15 mouse cellular contexts compared by ENCODE assay signal in the genomic region with DNA sequence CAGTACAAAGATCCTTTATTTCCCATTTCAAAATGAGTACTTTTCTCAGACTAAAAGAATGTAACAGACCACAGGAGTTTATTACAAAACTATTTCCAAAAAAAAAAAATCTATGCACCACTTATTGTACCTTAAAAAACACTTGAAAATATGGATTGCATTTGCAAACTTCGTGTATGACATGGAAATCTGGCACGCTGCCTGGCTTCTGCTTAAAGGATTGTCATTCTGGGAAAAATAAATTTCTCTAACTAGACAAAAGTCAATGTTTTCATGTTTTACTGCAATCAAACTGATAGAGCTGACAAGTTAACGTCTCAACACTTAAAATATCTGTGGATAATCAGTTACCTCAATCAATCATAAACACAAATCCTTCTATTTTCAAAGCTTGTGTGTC.
DNase-seq lines count a peak whose midpoint lies in the region; ATAC-seq lines count a peak whose summit lies in the region.
"Had no signal": no experiment of that assay in that cellular context is flagged by ENCODE, and none has a peak within 500 bp of the region (broad histone marks: within the 10 kb centered on the region; RNA-seq: fewer than 3 reads in every experiment).

No protein-coding gene starts in this region.

- no peak for DNase-seq in frontal cortex, postnatal 10 days (ENCODE audit: low spot score in 2 of 2)
- DNase-seq in left cerebral cortex, postnatal 25 days (ENCODE audit: low spot score in 2 of 2): peak; percentile 27 to 46
- no peak for DNase-seq in left cerebral cortex, postnatal 4 days
- DNase-seq in NIH3T3 (ENCODE audit: low read depth): peak; percentile 76
- DNase-seq in brain, adult 2 months (ENCODE audit: low read depth, low spot score): peak; percentile 37
- DNase-seq in embryo, embryonic 11 days: no peak
- DNase-seq: cerebellum, postnatal 14 days; gastrocnemius, postnatal 36 days; kidney, adult 11 months; kidney, postnatal 36 days; lung, adult 18-20 months; thymus, adult 18-20 months; thymus, postnatal 4 days had no signal

- intact Hi-C loops in left cerebral cortex, postnatal 25 days (cut with DNase I): no loop called here
- intact Hi-C loops in left cerebral cortex, postnatal 4 days (cut with DNase I): no loop called here

- ATAC-seq in frontal cortex, adult (ENCODE audit: low TSS enrichment): 0 out of 2 replicates have a peak, but pooled peaks have one; percentile 46
- ATAC-seq: Patski had no signal

Comparison
In these comparisons a context has a peak if more than half of its experiments do, and no peak if none do; other contexts are left out.
1. DNase-seq: peak in left cerebral cortex, postnatal 25 days (2 of 2), NIH3T3 (single experiment) and brain, adult 2 months (single experiment); none in frontal cortex, postnatal 10 days (0 of 2), left cerebral cortex, postnatal 4 days (single experiment) and embryo, embryonic 11 days (single experiment).